Mouse (Mus musculus) ZHBTc4 (cell line): ENCODE measurements around the gene Chchd6.

Experiments
- DNase-seq: peaks from one replicate; pipeline ENCODE4 v3.0.0-alpha.2; 2011; ENCODE audit warnings: low read depth, low spot score

The Chchd6 gene

GRCm38 (mm10) chr6:89359771-89360708, 235.4 kb downstream of the Chchd6 start:
- no peak for DNase-seq

- no peak for DNase-seq
These were observed 236.3 kb downstream of the Chchd6 start for GRCm38 (mm10) chr6:89359192-89359591.

GRCm38 (mm10) chr6:89355661-89356060, 239.8 kb downstream of the Chchd6 start:
- no peak for DNase-seq

- no peak for DNase-seq
These were observed 240.7 kb downstream of the Chchd6 start for GRCm38 (mm10) chr6:89354726-89355125.

GRCm38 (mm10) chr6:89354076-89354475, 241.4 kb downstream of the Chchd6 start:
- no peak for DNase-seq

GRCm38 (mm10) chr6:89353101-89353500, 242.4 kb downstream of the Chchd6 start:
- no peak for DNase-seq

GRCm38 (mm10) chr6:89351441-89352137, 243.9 kb downstream of the Chchd6 start:
- peak; percentile 53 for DNase-seq

GRCm38 (mm10) chr6:89350520-89350919, 244.9 kb downstream of the Chchd6 start:
- DNase-seq, result no peak

GRCm38 (mm10) chr6:89350037-89350515, 245.4 kb downstream of the Chchd6 start:
- DNase-seq, result no peak

- no peak for DNase-seq
These were observed 247.1 kb downstream of the Chchd6 start for GRCm38 (mm10) chr6:89348363-89348762.

GRCm38 (mm10) chr6:89347792-89348191, 247.7 kb downstream of the Chchd6 start:
- DNase-seq, result no peak

- DNase-seq, result no peak
These were observed 249.6 kb downstream of the Chchd6 start for GRCm38 (mm10) chr6:89345855-89346254.

GRCm38 (mm10) chr6:89345486-89345785, 250.0 kb downstream of the Chchd6 start:
- DNase-seq, result no peak

- DNase-seq, result peak; percentile 94
These were observed 250.6 kb downstream of the Chchd6 start for GRCm38 (mm10) chr6:89344613-89345485.

- no peak for DNase-seq
These were observed 253.5 kb downstream of the Chchd6 start for GRCm38 (mm10) chr6:89341981-89342380.

GRCm38 (mm10) chr6:89339447-89339846, 256.0 kb downstream of the Chchd6 start:
- no peak for DNase-seq

- DNase-seq, result no peak
These were observed 256.7 kb downstream of the Chchd6 start for GRCm38 (mm10) chr6:89338733-89339132.

- no peak for DNase-seq
These were observed 257.9 kb downstream of the Chchd6 start for GRCm38 (mm10) chr6:89337574-89337973.

GRCm38 (mm10) chr6:89333964-89334702, 261.3 kb downstream of the Chchd6 start:
- peak; percentile 35 for DNase-seq
